Mouse (Mus musculus) T-helper 2 cell (primary cell): ENCODE measurements around the gene Vax2.

Source experiments
- in situ Hi-C: fragments of 300-600 bp; cut with MboI, MseI; formaldehyde crosslinking; loops from one replicate; pipeline ENCODE4 v1.15.1; 2025; ENCODE audit warnings: high pct_unique_total_duplicates

The Vax2 gene

DNA sequence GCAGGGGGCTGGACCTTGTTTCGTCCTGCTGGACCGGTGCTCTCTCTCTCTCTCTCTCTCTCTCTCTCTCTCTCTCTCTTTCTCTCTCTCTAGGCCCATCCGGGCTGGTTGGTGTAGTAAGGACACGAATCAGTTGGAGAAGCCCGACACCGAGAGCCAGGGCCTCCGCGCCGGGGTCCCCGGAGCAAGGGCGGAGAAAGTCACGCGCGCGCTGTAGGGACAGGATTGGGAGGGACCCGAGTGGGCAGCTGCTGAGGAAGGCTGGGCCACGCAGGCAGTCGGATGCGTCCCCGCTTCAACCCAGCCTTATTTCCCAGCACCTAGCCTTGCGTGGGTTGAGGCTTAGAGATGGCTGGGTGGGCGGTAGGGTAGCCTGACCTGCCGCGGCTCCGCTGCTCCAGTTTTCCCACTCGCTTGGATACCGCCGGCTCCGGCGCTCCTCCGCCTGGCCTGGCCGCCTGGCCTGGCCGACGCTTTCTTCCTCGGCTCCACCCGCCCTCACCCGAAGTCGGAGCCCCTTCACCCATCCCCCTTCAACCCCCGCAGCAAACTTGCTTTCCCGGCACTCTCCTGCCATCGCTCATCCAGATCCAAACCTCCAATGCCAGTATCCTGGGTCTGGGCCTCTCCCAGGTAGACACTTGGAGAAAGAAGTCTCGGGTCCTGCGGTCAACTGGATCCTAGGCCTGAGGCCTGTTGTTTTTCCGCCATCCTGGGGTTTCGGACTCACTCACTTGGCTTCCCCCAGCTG lies 836 bp downstream of the Vax2 start:
- in situ Hi-C loops: no loop called here

DNA sequence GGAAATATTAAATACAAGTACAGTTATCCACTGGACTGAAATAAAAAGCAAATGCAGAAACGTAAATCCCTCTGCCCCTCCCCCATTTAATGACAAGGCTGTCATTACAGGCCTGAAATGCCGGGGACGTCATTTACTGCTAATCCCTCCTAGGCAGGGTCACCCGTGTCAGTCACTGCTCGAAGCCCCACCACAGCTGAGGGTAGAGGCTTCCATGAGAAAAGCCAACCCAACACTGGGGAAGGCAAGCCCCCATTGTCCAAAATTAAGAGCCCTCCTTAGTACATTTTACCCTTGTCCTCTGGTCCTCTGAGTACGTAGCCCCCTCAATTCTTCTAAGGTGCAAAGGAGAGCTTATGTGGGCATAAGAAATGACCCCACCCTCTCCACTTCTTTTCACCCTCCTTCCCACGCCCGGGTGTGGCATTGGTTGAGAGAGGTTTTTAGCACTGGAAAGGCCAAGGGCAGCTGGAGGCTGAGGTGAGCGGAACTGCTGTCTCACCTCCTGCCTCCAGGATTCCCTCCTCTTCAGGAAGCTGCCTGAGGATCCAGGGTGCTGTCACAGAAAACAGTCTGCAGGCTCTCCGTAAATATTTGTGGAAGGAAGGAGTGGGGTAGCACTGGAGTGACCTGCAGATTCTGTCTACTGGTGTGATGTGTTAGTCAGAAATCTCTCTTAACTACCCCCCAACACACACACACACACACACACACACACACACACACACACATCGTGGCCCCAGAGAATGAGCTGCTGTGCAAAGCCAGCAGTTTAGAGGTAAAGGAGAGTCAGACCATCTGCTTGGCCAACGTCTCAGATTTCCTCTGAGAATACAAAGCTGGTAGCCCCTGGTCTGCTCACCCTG lies 2.4 kb downstream of the Vax2 start:
- in situ Hi-C loops: no loop called here

DNA sequence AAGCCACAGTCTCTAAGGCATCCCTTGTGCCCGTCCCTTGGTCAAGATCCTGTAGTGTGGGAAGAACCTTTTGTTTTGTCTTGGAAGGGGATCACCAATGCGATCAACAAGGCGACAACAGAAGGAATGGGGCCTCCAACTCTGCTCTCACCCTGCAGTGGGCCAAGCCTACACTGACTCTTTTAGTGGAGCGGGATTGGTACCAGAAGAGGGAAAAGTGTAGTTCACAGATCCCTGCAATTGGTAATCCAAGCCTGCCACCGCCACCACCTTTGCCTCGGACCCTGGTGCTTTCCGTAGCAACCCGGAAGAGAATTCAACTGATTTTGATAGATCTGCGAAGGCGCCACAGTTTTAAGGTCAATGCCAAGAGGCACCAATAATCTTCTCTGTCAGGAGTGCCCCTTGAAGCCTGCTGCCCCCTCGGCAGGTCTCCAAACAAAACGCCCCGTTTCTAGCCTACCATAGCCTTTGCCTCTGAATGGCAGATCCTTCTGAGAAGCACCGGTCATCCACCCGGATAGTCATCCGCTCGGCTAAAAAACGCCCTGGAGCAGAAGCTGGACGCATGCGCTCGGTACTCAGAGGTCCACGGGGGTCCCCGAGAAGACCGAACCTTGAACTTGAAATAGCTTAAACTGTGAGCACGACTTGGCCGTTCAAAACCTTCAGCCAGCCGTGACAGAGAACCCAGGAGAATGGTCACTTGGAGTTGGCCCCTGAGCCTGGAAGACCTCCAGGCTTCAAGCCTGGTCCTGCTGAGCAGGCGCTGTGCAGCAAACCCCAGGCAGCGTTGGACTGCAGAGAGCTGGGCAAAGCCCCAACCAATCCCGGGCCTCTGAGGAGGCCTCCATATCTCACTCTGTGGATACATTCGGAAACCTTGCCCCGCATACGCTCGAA lies 3.4 kb downstream of the Vax2 start:
- in situ Hi-C loops: no loop called here

DNA sequence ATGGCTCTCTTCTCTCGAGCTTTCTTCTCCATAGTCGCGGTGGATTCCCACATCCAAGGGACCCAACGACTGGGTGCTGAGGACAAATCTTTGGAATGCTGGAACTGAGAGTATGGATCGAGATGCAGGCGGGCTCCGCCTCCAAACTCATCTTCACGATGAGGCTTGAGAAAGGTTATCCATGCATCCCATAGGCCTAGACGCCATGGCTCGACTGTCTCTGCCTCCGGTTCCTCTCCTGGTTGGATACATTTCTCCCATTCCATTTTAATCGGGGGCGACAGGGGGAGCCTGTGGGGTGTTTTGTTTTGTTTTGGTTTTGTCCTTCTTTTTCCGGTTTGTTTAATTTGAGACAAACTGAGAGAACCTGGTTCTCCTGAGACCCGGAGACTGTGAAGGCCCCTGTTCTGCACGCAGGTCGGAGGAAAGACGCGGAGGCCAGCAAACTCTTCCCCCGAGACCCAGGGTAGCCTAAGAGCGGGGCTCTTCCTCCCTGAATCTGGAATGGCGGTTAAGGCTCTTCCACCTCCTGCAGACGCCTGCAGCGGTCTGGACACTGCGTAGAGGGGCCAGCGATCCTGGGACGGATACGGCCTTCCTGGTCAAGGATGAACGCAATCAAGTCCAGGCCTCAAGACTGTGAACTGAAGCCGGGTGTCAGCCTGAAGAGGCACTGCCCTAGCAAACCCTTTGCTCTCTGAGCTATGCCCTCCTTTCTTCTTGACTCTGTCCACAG lies 4.6 kb downstream of the Vax2 start:
- in situ Hi-C loops: no loop called here

DNA sequence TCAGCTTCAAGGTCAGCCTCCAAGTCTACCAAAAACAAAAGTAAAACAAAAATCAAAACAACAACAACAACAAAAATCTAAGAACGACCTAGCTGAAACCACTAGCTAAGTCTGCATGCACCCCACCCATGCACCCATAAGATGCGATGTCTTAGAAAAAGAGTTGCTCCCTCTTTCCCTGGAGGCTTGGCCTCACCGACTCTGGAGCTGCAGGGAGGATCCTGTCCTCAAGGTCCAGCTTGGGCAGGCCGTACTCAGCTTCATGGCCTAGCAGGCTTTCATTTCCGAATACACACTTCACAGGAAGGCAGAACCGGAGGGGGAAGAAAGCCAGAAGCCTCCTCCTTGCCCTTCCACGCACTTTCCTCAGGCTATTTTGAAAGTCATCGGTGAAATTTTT lies 6.0 kb downstream of the Vax2 start:
- in situ Hi-C loops: no loop called here

DNA sequence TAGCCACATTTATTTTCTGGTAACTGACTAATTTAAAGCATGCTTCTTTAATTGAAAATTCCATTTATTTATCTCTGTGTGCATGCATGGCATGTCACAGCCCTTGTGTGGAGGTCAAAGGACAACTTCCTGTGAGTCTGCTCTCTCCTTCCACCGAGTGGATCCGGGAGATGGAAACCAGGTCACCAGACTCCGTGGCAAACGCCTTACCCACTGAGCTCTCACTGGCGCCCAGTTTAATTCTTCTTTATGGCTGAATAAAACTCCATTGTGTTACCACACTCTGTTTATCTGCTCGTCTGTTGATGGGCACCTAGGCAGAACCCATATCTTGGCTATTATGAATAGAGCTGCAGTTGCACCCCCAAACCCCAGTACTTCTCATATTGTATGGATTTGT lies 11.5 kb downstream of the Vax2 start:
- in situ Hi-C loops: no loop called here

DNA sequence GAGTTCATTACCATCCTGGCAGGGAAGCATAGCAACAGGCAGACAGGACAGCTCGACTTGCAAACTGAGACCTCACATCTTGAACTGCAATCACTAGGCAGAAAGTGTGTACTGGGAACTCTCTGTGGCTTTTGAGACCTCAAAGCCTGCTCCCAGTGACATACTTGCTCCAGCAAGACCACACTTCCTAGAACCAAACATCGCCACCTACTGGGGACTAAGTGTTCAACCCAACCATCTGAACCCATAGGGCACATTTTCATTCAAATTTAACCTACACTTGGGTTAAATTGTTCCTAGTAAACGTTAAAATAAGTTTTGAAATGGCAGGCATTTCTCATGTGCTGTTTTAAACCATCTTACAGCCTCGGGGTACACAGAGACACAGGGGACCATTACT lies 16.1 kb downstream of the Vax2 start:
- in situ Hi-C loops: loop anchor here (5.0 kb wide), 1 partner anchor 40 kb away; no protein-coding TSS in a partner anchor

DNA sequence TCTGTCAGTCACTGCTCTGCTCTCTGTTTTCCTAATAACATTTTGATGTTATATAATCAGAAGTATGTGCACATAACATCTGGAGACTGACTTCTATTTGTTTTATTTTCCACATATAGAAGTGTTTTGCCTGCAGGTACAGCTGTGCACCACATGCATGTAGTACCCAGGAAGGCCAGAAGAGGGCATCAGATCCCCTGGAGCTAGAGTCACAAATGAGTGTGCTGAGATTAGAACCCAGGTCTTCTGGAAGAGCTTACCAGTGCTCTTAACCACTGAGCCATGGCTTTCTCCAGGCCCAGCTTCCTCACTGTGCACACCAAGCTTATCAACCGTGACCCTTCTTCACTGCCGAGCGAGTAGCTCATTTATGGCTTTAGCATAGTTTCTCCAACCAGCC lies 17.4 kb downstream of the Vax2 start:
- in situ Hi-C loops: loop anchor here (5.0 kb wide), 1 partner anchor 41 kb away; no protein-coding TSS in a partner anchor

DNA sequence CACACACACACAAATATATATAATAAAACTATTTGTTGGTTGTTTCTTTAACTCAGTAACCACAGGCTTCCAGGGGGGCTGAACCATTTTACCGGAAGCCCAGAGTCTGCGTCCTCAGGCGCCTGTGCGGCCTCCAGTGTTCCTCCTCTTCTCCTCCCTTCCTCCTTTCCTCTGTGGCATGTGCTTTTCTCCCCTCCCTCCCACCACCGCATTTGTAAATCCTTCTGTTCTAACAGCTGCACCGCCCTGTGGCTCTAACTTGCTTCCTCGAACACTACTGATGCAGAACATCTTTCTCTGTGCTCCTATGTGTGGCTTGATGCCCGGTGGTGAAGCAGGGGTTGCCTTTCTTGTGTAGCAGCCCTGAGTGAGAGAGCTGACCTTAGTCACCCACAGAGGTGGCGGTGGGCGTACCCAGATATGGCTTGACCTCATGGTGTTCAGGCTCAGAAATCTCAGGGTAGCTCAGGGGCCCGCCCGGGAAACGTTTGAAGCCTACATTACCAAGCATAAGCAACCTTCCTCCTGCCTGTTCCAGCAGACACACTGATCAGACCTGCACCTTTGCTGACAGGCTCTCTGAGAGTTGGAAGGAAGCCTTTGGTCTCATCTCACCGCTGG lies 18.4 kb downstream of the Vax2 start:
- in situ Hi-C loops: loop anchor here (5.0 kb wide), 1 partner anchor 42 kb away; no protein-coding TSS in a partner anchor

DNA sequence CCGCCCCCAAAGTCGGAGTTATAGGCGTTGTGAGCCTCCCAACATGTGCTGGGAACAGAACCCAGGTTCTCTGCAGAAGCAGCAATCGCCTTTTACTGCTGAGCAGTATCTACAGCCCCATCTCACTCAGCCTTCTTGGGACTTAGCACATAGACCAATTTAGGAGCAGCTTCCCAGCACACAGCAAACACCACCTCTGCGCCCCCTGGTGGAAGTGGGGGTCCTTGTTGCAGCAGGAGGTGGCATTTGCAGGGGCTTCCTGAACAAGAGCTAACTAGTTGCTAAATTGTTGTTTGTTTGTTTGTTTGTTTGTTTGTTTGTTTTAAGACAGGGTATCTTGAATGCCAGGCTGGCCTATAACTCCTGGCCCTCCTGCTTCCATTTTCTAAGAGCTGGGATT lies 20.1 kb downstream of the Vax2 start:
- in situ Hi-C loops: no loop called here

DNA sequence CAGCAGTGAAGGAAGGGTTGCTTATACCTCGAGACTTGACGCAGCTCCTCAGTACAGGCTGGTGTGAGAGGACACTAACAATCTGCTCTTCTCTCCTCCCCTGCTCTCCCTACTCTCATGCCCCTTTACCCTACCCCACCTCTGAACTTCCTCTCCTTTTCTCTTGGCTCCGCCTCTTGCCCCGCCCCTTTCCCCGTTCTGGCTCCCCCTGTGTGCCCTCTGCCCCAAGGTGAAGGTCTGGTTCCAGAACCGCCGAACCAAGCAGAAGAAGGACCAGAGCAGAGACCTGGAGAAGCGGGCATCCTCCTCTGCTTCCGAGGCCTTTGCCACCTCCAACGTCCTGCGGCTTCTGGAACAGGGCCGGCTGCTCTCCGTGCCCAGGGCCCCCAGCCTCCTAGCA lies 26.2 kb downstream of the Vax2 start:
- in situ Hi-C loops: no loop called here

DNA sequence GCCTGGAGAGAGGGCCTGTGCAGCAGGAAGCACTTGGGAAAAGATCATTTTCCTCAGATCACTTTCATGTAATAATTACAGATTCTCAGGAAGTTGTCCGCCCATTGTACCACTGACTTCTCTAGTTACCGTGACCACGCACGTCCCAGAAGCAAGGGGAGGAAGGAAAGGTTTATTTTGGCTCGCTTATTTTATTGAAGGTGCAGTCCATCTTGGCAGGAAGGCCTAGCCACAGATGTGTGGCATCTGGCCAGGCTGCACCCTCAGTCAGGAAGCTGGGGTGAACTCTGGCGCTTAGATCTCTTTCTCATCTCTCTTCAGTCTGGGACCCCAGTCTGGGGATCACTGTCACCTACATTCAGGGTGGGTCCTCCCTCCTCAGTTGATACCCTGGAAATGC lies 27.5 kb downstream of the Vax2 start:
- in situ Hi-C loops: no loop called here

DNA sequence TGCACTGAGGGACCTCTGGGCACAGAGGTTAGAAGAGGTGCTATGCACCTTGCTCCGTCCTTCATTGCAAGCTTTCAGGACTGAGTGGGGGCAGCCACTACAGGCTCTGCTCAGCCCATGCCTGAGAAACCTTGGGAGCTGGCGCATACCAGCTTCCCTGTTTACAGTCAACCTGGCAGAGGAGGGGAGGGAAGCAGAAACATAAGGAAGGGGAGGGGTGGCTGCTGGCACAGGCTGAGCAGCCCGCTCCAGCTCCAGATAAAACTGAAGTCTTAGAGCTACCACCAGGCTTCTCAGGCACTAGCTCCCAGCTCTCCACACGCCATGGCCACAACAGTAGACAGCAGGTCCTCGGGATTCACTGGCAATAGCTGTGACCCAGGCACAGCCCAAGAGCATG lies 31.7 kb downstream of the Vax2 start, which contains the start of gene Atp6v1b1:
Atp6v1b1 (plus strand) TSS at position 230 of the 400 bp plus-strand sequence.
- in situ Hi-C loops: no loop called here

DNA sequence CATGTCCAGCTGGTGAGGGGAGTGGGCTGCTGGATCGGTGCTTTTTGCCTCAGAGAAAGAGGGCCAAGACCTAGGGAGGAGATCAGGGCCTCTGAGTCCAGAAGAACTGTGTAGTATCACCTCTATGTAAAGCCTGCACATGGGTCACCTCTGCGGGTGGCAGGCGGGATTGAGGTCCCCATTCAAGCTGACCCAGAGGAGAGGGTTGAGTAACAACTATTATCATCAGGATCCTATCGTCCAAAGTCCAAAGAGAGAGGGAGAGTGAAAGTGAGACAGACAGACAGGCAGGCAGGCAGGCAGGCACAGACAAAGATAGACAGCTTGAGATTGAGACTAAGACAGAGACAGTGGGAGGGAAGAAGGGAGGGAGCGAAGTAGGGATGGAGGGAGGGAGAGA lies 32.1 kb downstream of the Vax2 start:
- in situ Hi-C loops: no loop called here

DNA sequence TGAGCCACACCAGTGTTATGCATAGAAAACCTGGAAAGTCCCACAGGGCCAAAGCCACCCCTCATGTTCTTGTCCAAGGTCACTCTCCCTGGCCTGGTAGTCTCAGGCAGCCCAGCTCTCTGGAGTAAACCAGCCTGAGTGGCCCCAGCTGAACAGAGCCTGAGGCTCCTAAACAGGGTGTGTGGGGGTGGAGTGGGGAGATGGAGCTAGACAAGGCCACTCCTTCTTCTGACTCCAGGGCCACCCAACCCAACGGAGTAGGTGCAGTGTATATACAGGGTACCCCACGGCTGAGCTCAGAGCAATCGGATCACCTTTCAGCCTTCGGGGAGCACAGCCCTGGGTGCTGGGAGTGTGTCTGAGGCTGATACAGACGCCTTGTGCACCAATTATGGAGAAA lies 33.1 kb downstream of the Vax2 start:
- in situ Hi-C loops: no loop called here

DNA sequence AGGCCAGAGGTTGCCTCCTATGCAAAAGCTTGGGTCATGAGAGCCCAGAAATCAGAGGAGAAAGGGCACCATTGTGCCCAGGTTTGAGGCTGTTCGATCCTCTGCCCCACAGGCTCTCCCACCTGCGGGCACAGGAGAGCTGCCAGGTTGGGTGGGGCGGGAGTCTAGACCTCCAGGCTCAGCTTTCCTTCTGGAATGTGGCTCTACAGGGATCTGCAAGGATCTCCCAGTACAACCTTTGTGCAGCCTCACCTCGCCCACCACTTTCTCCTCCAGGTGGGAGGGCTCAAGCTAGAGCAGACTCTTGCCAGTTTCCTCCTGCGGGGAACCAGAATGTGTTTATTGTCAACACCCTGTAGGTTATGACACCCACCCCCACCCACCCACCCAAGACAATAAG lies 33.5 kb downstream of the Vax2 start:
- in situ Hi-C loops: no loop called here

DNA sequence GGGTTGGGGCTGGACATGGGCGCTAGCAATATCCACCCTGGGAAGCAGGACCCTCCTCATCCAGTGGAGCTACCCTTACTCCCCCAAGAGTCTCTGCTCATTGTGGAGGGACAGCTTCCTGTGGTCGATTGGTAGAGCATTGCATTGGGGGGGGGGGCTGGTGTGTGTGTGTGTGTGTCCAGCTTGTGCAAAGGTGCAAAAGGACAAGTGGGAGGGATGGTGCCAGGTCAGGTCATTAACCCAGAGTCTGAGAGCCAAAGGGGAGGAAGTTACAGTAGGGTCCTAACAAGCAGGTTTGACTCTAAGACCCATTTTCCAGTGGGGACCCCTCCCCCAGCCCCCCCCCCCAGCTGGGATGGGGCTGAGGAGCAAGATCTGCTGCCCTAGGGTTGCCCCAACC lies 34.4 kb downstream of the Vax2 start:
- in situ Hi-C loops: no loop called here

DNA sequence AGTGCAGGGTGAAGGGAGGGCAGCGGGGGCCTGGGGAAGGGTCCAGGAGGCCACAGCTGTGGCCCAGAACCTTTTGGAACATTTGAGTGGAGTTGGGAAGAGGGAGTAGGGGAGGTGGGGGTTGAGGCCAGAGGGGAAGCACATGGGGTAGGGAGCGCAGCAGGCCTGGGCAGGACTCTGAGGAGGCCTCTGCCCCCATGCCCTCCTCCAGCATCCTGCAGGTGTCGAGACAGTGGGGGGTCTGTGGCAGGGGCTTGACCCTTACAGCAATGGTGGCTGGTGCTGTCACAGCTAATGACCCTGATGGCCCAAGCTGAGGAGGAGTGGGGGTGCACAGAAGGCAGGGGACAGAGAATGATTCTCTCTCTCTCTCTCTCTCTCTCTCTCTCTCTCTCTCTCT lies 38.2 kb downstream of the Vax2 start:
- in situ Hi-C loops: no loop called here

DNA sequence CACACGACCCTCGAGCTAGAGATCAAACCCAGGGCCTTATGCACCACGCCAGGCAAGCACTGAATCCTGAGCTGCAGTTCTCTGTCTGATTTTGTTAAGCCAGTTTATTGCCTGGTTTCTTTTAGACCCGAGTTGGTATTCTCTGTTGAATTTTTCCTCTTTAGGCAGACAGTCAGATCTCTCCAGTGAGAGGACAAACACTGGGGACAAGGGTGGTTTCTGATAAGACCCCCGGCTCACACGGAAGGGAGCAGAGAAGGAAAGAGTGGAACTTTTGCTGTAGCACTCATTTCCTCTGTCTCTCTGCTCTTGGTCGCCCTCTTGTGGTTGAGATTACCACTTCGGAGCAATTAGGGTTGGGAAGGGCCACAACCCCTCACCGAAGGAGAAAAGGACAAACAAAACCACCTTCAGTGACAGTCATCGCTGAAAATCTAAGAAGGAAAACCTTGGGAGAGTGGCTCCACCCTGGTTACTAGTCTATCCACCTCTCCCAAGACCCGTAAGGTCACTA lies 39.2 kb downstream of the Vax2 start:
- in situ Hi-C loops: no loop called here

DNA sequence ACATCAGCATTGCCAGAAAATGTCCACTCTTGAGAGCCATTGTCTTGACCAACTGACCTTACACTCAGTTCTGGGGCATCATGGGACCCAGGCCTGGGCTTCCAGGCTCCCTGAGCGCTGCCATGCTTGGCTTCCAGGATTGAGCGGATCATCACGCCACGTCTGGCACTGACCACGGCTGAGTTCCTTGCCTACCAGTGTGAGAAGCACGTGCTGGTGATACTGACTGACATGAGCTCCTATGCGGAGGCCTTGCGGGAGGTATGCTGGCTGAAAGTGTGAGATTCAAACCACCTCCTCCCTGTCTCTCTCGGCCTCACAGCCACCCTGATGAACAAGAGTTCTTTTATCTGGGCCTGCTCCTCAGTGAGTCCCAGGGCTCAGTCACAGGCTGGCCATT lies 45.0 kb downstream of the Vax2 start:
- in situ Hi-C loops: no loop called here
